Mouse (Mus musculus): ENCODE results near the gene Gm45234. TPM values are rescaled to one million over a fixed set of nuclear protein-coding genes. Genes with fewer than 3 reads are reported as not detected.

Gm45234 gene
- polyA plus RNA-seq, 1 experiment from 2014 or later = not detected

DNA sequence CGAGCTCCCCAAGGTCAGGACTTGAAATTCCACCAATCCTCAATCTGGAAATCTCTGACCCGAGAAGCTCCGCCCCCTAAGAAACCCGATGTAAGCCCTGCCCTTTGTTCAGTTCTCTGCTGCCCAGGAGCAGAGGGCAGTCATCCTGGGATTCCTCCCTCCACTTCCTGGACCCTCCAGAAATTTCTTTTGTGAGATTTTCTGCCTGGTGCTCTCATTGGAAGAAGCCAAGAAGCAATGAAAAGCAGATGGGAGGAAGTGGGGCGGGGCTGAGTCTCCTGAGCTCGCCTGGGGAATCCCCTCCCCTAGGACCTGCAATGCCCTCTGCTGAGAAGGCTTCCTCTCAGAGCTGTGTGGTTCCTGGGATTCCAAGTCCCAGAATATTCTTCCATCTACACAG is 26.6 kb upstream of the Gm45234 start:
- WGBS = 30% methylated on average over 6 of the region's 6 CpGs
- Histone ChIP-seq H3K27me3 (replicated peaks) (peaks cover 8% of the 10 kb centered on the region), H3K4me1 (peaks cover 12% of the 10 kb centered on the region), H3K36me3 (no peaks in the 10 kb centered on the region), H3K4me2 (replicated peaks) (peak overlapping the region; percentile 22; the same call in 1 of the 2 replicates), H3K4me3 (no peak overlapping the region), H3K9me3 (no peaks in the 10 kb centered on the region), H3K27ac (no peak overlapping the region), H3K9ac (no peak overlapping the region)
- no peak for ATAC-seq (ENCODE audit: low FRiP score, low read depth)

DNA sequence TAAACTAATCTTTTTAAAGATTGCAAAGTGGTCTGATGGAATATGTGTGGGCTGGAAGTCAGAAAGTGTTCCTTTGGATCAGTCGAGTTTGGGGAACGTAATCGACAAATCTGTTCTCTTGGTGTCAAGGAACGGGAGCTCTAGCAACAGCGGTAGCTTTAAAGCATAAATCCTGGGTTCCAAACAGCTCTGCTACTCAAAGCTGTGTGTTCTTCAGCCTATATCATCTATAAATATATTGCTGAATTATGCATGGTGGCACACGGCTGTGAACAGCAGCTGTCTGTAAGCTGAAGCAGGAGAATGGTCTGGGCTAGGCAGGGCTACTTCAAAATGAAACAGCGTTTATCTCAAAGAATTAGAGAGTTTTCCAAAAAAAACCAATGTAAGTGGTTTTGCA is 25.1 kb upstream of the Gm45234 start:
- peaks cover 8% of the 10 kb centered on the region for H3K27me3 ChIP-seq (replicated peaks)
- H3K4me3 ChIP-seq = no peak overlapping the region
- 93% methylated on average over 7 of the region's 7 CpGs for WGBS
- H3K36me3 ChIP-seq = no peaks in the 10 kb centered on the region
- no peak for ATAC-seq (ENCODE audit: low FRiP score, low read depth)
- H3K9ac ChIP-seq = no peak overlapping the region
- H3K27ac ChIP-seq = no peak overlapping the region
- H3K4me1 ChIP-seq = peaks cover 12% of the 10 kb centered on the region
- no peaks in the 10 kb centered on the region for H3K9me3 ChIP-seq
- no peak overlapping the region for H3K4me2 ChIP-seq (replicated peaks)

DNA sequence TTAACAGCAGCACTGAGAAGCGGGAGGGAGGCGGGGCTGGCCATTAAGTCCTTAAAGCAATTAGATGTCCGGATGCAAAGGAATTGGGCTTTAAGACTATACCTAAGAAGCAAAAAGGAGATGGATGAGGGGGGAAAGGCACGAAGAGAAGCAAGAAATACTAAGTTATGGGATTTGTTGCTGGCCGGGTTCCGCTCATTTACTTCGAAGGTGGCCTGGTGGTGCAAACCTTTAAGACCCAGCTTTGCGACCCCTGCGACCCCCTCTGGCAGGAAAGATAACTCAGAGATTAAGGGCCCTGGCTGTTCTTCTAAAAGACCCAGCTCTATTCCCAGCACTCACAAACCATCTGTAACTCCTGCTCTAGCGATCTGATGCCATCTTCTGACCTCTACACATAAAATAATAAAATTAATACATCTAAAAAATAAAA is 24.2 kb upstream of the Gm45234 start:
- Histone ChIP-seq H3K4me2 (replicated peaks) (peak overlapping the region; percentile 70), H3K9ac (0 out of 2 replicates have a peak overlapping the region, but pooled peaks have one; percentile 22), H3K27me3 (replicated peaks) (peaks cover 8% of the 10 kb centered on the region), H3K4me3 (peak overlapping the region; percentile 29), H3K9me3 (no peaks in the 10 kb centered on the region), H3K27ac (no peak overlapping the region), H3K36me3 (no peaks in the 10 kb centered on the region), H3K4me1 (peaks cover 12% of the 10 kb centered on the region)
- ATAC-seq (ENCODE audit: low FRiP score, low read depth) = peak; percentile 26
- 4% methylated on average over 10 of the region's 10 CpGs for WGBS

DNA sequence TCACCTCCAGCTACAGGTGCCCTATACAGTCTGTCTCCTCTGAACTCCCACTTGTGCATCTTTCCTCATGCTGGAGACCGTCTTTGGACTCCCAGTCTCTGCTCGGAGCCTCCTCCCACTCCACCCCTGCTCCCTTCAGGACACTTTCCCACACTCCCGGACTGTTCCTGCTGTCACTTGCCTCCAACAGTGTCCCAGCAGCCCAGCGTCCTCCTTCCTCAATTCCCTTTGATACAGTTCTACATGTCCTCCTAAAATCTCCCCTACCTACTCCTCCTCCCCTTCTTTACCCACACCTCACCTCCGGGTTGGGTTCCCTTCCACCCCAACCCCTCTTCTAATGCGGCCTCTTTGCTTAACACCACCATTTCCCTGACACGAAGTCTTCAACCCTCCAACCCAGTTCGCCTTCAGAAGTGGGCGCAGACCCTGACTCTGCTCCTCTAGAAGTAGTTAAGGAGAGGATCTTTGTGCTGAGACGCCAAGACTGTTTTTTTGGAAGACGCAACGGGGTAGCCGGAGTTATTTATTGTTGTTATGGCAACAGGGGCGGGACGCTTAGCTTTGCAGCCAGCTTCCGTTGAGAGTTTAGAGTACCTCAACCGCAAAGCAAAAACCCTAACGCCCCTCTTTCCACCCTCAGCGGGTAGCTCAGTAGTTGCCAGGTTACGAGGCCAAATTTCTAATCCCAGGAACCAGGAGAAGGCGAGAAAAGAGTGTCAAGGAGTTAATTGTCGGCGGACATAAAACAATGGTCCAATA is 23.6 kb upstream of the Gm45234 start, which contains the start of gene Lrrc23:
TSS of gene Lrrc23 (minus strand) at position 506 of the 762 bp plus-strand sequence.
- 4% methylated on average over 23 of the region's 23 CpGs for WGBS
- H3K9ac ChIP-seq = 0 out of 2 replicates have a peak within 1 kb of the TSS, but pooled peaks have one; percentile 22
- ATAC-seq (ENCODE audit: low FRiP score, low read depth) = peak; percentile 55
- peaks cover 12% of the 10 kb centered on the region for H3K4me1 ChIP-seq
- peaks cover 8% of the 10 kb centered on the region for H3K27me3 ChIP-seq (replicated peaks)
- H3K27ac ChIP-seq = no peak within 1 kb of the TSS
- H3K9me3 ChIP-seq = no peaks in the 10 kb centered on the region
- H3K4me3 ChIP-seq = peak within 1 kb of the TSS; percentile 29
- no peaks in the 10 kb centered on the region for H3K36me3 ChIP-seq
- peak within 1 kb of the TSS; percentile 70 for H3K4me2 ChIP-seq (replicated peaks)

DNA sequence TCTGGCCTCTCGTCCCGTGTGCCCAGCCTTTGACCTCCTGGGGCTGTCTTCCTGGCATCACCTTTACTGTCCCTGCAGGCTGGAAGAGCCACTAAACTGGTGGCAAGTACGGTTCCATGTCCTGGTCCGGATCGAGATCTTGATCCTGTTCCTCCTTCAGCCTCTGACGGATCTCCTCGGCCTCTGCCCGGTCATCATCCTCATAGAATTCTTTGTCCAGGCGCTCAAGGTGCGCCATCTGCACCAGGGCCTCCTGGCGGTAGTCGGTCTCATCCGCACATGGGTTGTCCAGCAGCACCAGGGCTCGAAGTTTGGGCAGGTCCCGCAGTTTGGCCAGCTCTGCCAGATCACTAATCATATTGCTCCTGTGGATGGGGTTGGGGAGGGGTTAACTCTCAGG is 14.7 kb upstream of the Gm45234 start:
- no peak overlapping the region for H3K4me3 ChIP-seq
- H3K4me1 ChIP-seq = peaks cover 16% of the 10 kb centered on the region
- 89% methylated on average over 15 of the region's 15 CpGs for WGBS
- H3K27me3 ChIP-seq (replicated peaks) = peaks cover 14% of the 10 kb centered on the region
- no peak overlapping the region for H3K27ac ChIP-seq
- H3K36me3 ChIP-seq = no peaks in the 10 kb centered on the region
- no peak overlapping the region for H3K4me2 ChIP-seq (replicated peaks)
- no peaks in the 10 kb centered on the region for H3K9me3 ChIP-seq
- H3K9ac ChIP-seq = no peak overlapping the region
- ATAC-seq (ENCODE audit: low FRiP score, low read depth) = no peak

DNA sequence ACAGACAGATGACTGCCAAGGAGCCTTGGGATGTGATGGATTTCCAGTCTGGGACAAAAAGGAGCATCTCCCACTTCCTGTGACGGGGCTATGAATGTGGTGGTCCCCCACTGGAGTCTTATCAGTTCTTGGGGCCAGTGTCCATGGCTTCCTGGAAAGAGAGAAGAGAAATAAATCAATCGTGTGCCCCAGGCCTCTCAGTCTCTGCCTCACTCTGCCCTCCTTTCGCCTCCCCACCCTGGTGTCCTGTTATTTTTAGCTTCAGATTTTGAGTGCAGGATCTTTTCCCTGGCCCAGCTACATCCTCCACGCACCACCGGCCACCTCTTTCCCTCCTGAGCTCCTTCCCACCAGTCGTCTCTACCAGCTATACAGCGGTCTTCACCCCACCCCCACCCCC is 14.2 kb upstream of the Gm45234 start:
- no peak overlapping the region for H3K27ac ChIP-seq
- H3K9me3 ChIP-seq = no peaks in the 10 kb centered on the region
- H3K4me2 ChIP-seq (replicated peaks) = peak overlapping the region; percentile 71
- H3K36me3 ChIP-seq = no peaks in the 10 kb centered on the region
- H3K27me3 ChIP-seq (replicated peaks) = peaks cover 14% of the 10 kb centered on the region
- no peak overlapping the region for H3K9ac ChIP-seq
- peak overlapping the region; percentile 44 for H3K4me3 ChIP-seq
- WGBS = 55% methylated on average over 7 of the region's 7 CpGs
- H3K4me1 ChIP-seq = peaks cover 16% of the 10 kb centered on the region
- ATAC-seq (ENCODE audit: low FRiP score, low read depth) = 0 out of 2 replicates have a peak, but pooled peaks have one; percentile 14

DNA sequence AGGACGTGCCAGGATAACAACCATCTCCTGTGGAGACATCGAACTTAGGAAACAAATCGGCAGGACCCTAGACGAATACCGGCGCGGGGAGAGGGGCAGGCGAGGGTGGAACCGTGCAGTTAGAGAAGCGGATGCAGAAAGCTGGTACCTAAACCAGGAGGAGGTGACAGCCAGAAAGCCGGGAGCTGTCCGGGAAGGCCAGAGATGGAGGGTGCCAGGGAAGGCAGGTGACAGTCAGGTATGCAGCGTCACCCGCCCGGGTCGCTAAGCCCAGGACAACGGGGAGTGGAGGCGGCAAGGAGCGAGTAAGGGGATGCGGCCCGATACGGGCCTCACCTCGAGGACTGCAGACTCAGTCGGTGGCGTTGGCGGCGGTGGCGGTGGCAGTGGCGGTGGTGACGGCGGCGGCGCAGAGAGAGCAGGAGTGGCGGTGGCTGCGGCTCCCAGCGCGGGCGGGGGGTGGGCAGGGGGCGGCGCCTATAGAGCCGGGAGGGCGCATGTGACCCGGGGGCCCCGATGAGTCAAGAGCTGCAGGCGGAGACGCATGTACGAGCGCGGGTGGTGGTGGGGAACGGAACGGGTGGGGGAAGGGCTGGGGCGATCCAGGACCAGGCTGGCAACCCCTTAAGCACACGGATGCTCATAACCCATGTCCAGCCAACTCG is 13.4 kb upstream of the Gm45234 start, which contains the start of gene Eno2:
TSS of gene Eno2 (minus strand) at position 573 of the 665 bp plus-strand sequence.
- H3K27ac ChIP-seq = no peak within 1 kb of the TSS
- peaks cover 14% of the 10 kb centered on the region for H3K27me3 ChIP-seq (replicated peaks)
- H3K9me3 ChIP-seq = no peaks in the 10 kb centered on the region
- peak within 1 kb of the TSS; percentile 59 for H3K9ac ChIP-seq
- peak; percentile 84 for ATAC-seq (ENCODE audit: low FRiP score, low read depth)
- peaks cover 16% of the 10 kb centered on the region for H3K4me1 ChIP-seq
- no peaks in the 10 kb centered on the region for H3K36me3 ChIP-seq
- peak within 1 kb of the TSS; percentile 44 for H3K4me3 ChIP-seq
- WGBS = under 1% methylated on average over 54 of the region's 54 CpGs
- peak within 1 kb of the TSS; percentile 71 for H3K4me2 ChIP-seq (replicated peaks)

DNA sequence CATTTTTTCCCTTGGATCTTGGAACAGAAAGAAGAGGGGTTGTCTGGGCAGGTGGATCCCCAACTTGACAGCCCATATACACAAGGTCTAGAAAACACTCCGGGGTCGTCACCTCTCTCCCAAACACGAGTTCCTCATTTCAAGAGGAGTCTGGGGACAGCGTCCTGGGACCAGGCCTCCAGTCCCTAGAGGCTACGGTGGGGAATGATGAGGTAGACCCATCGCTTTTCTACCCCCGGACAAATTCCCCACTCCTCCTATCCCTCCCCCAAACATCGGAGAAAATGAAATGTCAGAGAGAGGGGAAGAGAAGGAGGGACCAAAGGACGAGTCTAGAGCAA is 12.9 kb upstream of the Gm45234 start:
- peak; percentile 4 for ATAC-seq (ENCODE audit: low FRiP score, low read depth)
- H3K9me3 ChIP-seq = no peaks in the 10 kb centered on the region
- peak overlapping the region; percentile 44 for H3K4me3 ChIP-seq
- peak overlapping the region; percentile 71 for H3K4me2 ChIP-seq (replicated peaks)
- no peak overlapping the region for H3K27ac ChIP-seq
- peaks cover 16% of the 10 kb centered on the region for H3K4me1 ChIP-seq
- peaks cover 14% of the 10 kb centered on the region for H3K27me3 ChIP-seq (replicated peaks)
- H3K36me3 ChIP-seq = no peaks in the 10 kb centered on the region
- peak overlapping the region; percentile 59; the same call in 1 of the 2 replicates for H3K9ac ChIP-seq
- WGBS = 5% methylated on average over 9 of the region's 9 CpGs

DNA sequence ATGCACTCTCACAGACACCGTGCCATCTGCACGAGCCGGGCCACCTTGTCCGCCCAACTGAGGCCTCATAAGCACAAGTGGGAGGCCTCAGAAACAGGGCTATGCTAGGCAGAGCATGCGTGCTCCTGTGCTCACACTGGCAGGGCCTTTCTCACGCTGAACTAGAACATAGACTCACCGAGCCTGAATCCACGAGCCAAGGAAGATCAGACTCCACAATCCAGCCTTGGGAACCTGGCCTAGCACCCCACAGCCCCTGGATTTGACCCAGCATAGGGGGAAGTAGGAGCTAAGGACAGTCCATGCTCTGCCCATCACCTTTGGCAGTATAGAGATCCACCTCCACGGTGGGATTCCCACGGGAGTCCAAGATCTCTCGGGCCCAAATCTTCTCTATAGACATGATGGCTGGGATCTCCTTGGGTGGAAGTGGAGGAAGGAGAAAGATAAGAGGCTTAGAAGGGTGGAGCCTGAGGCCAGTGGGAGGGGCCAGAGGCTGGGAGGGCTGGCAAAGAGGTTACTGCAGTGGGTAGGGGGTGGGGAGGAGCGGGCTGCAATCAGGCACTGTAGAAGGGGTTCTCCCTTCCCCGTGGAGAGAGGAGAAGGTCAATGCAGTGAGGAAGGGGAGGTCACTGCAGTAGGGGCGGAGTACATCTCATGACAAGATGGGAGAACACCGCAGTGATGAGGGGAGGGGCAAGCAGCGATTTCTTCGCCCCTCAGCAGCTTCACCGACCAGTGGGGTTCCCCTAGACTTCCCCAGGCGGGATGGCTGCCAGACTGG is 12.3 kb upstream of the Gm45234 start:
- Histone ChIP-seq H3K27ac (no peak overlapping the region), H3K27me3 (replicated peaks) (peaks cover 14% of the 10 kb centered on the region), H3K4me2 (replicated peaks) (peak overlapping the region; percentile 71), H3K4me3 (peak overlapping the region; percentile 44), H3K36me3 (no peaks in the 10 kb centered on the region), H3K9me3 (no peaks in the 10 kb centered on the region), H3K9ac (0 out of 2 replicates have a peak overlapping the region, but pooled peaks have one; percentile 59), H3K4me1 (peaks cover 16% of the 10 kb centered on the region)
- WGBS = 25% methylated on average over 19 of the region's 19 CpGs
- ATAC-seq (ENCODE audit: low FRiP score, low read depth) = 0 out of 2 replicates have a peak, but pooled peaks have one; percentile 21

DNA sequence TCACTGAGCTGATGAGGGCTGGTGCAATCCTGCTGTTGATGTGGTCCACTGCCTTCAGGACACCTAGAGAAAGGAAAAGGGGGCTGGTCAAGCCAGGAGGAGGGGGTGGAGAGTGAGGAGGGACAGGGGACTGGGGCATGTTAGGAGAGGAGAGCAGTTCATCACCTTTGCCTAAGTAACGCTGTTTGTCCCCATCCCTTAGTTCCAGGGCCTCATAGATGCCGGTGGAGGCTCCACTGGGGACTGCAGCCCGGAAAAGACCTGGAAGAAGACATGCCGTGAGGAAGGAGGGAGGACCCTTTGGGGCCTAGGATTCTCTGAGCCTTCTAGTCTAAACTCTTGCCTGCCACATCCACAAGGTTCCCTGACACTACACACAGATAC is 11.7 kb upstream of the Gm45234 start:
- Histone ChIP-seq H3K9me3 (no peaks in the 10 kb centered on the region), H3K4me3 (no peak overlapping the region), H3K27me3 (replicated peaks) (peaks cover 14% of the 10 kb centered on the region), H3K4me1 (peaks cover 16% of the 10 kb centered on the region), H3K36me3 (no peaks in the 10 kb centered on the region), H3K4me2 (replicated peaks) (peak overlapping the region; percentile 71; the same call in 1 of the 2 replicates), H3K27ac (no peak overlapping the region), H3K9ac (no peak overlapping the region)
- WGBS = 33% methylated on average over 4 of the region's 4 CpGs
- ATAC-seq (ENCODE audit: low FRiP score, low read depth) = no peak

DNA sequence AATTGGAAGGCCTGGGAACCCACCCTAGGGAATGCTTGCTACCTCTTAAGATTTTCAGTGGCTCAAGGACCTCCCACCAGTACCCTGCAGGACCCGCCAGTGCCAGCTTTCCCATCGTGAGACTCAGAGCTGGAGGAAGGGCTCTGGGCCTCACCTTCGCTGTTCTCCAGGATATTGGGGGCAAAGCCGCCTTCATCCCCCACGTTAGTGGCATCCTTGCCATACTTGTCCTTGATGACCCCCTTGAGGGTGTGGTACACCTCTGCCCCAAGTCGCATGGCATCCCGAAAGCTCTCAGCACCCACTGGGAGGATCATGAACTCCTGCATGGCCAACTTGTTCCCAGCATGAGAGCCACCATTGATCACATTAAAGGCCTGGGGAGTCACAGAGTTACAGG is 10.1 kb upstream of the Gm45234 start:
- no peak for ATAC-seq (ENCODE audit: low FRiP score, low read depth)
- Histone ChIP-seq H3K4me1 (peaks cover 16% of the 10 kb centered on the region), H3K4me2 (replicated peaks) (no peak overlapping the region), H3K27me3 (replicated peaks) (peaks cover 14% of the 10 kb centered on the region), H3K9me3 (no peaks in the 10 kb centered on the region), H3K36me3 (no peaks in the 10 kb centered on the region), H3K27ac (no peak overlapping the region), H3K4me3 (no peak overlapping the region), H3K9ac (no peak overlapping the region)
- 88% methylated on average over 7 of the region's 7 CpGs for WGBS

DNA sequence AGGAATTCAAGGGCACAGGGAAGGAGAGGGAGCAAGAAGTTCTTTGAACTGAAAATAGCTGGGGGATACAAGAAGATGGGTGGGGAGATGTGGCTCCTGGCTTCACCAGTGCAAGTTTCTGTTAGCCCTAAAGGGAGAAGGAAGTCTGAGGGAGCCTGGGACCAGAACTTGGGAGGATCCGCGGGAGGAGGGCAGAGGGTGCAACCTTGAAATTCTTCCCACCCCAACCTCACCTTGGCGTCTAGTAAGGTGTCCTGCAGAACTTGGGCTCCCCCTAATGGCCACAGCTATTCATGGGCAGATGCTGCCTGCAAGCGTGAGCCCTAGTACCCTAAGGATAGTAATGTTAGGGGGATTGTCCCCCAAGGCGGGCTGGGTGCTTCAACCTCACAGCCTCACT is 3.4 kb upstream of the Gm45234 start:
- H3K4me2 ChIP-seq (replicated peaks) = peak overlapping the region; percentile 75
- no peak for ATAC-seq (ENCODE audit: low FRiP score, low read depth)
- no peaks in the 10 kb centered on the region for H3K36me3 ChIP-seq
- WGBS = 5% methylated on average over 5 of the region's 5 CpGs
- H3K9ac ChIP-seq = peak overlapping the region; percentile 13; the same call in 1 of the 2 replicates
- no peaks in the 10 kb centered on the region for H3K9me3 ChIP-seq
- H3K27me3 ChIP-seq (replicated peaks) = no peaks in the 10 kb centered on the region
- no peak overlapping the region for H3K27ac ChIP-seq
- no peak overlapping the region for H3K4me3 ChIP-seq
- peaks cover 38% of the 10 kb centered on the region for H3K4me1 ChIP-seq

Measured in neural tube, embryonic 12.5 days (tissue).